Mouse (Mus musculus) stomach, embryonic 14.5 days (tissue): ENCODE results near the gene Lhpp. TPM values are rescaled to one million over a fixed set of nuclear protein-coding genes. Genes with fewer than 3 reads are reported as not detected.

Experiments
- ATAC-seq: fragments of 200-750 bp; cut with Nextera tagmentation; 2 replicates; pipeline ENCODE4 v1.8.0; 2017; ENCODE audit warnings: low read depth, moderate TSS enrichment; ENCODE audit not compliant: insufficient number of reproducible peaks, insufficient read depth, low FRiP score
- H3K27ac ChIP-seq: fragments of 300-500 bp; sonication (generic); 2 replicates; pipeline ENCODE4 v1.5.1; 2014; ENCODE audit warnings: mild to moderate bottlenecking, low read length, moderate library complexity, mixed read lengths
- H3K27me3 ChIP-seq: fragments of 300-500 bp; sonication (generic); 2 replicates; pipeline ENCODE4 v1.6.1; 2014; ENCODE audit warnings: low read length, control low read depth, mixed read lengths; ENCODE audit not compliant: control insufficient read depth, insufficient read depth
- H3K36me3 ChIP-seq: fragments of 300-500 bp; sonication (generic); 2 replicates; pipeline ENCODE4 v1.6.1; 2014; ENCODE audit warnings: mild to moderate bottlenecking, control low read depth, low read length, moderate library complexity, mixed read lengths; ENCODE audit not compliant: control insufficient read depth, insufficient read depth
- H3K4me1 ChIP-seq: fragments of 300-500 bp; sonication (generic); 2 replicates; pipeline ENCODE4 v1.6.1; 2014; ENCODE audit warnings: low read length, control low read depth, mixed read lengths; ENCODE audit not compliant: control insufficient read depth, insufficient read depth
- H3K4me2 ChIP-seq: fragments of 300-500 bp; sonication (generic); replicated peaks from 2 replicates; pipeline ENCODE4 v1.6.1; 2014; ENCODE audit warnings: low read depth, low read length, control low read depth
- H3K4me3 ChIP-seq: fragments of 300-500 bp; sonication (generic); 2 replicates; pipeline ENCODE4 v1.5.1; 2014; ENCODE audit warnings: low read depth, low read length, control low read depth
- H3K9ac ChIP-seq: fragments of 300-500 bp; sonication (generic); replicated peaks from 2 replicates; pipeline ENCODE4 v1.6.1; 2014; ENCODE audit warnings: low read depth, mild to moderate bottlenecking, control low read depth, low read length, moderate library complexity, mixed read lengths
- H3K9me3 ChIP-seq: fragments of 300-500 bp; sonication (generic); 2 replicates; pipeline ENCODE4 v1.6.1; 2016; ENCODE audit warnings: low read depth, low read length, control low read depth; ENCODE audit not compliant: control insufficient read depth
- WGBS: fragments of 180-500 bp; shearing (Covaris S2); extraction: QIAGEN DNeasy Blood & Tissue Kit; methylation state at CpG from one replicate; pipeline ENCODE4 v1.1.7; 2014; 5-methylcytosine and 5-hydroxymethylcytosine counted together
- polyA plus RNA-seq: library from polyadenylated mRNA; unstranded; fragments of >200 nt; fragmentation: Nextera tagmentation; extraction: Ambion mirVana; gene quantifications from 2 replicates; pipeline ENCODE4 v1.2.1, GENCODE M21; 2014

Lhpp gene
- polyA plus RNA-seq, 1 experiment from 2014 or later, result 19.2 TPM

GRCm38 (mm10) chr7:132735145-132735544 lies 124.7 kb downstream of the Lhpp start:
- no peaks in the 10 kb centered on the region for H3K9me3 ChIP-seq
- H3K27ac ChIP-seq, result no peak overlapping the region
- no peak overlapping the region for H3K9ac ChIP-seq
- H3K27me3 ChIP-seq, result no peaks in the 10 kb centered on the region
- 47% methylated on average over 3 of the region's 5 CpGs for WGBS
- peaks cover 6% of the 10 kb centered on the region; the same call in 1 of the 2 replicates for H3K4me1 ChIP-seq
- no peak overlapping the region for H3K4me3 ChIP-seq
- peak; percentile 70; the same call in 1 of the 2 replicates for ATAC-seq
- H3K4me2 ChIP-seq, result no peak overlapping the region
- H3K36me3 ChIP-seq, result no peaks in the 10 kb centered on the region

- Histone ChIP-seq H3K27me3 (no peaks in the 10 kb centered on the region), H3K36me3 (no peaks in the 10 kb centered on the region), H3K27ac (peak overlapping the region; percentile 40; the same call in 1 of the 2 replicates), H3K9ac (no peak overlapping the region), H3K4me3 (no peak overlapping the region), H3K4me2 (no peak overlapping the region), H3K9me3 (no peaks in the 10 kb centered on the region), H3K4me1 (peaks cover 6% of the 10 kb centered on the region; the same call in 1 of the 2 replicates)
- 57% methylated on average over 17 of the region's 17 CpGs for WGBS
- ATAC-seq, result no peak; the same call in 1 of the 2 replicates
Measured at GRCm38 (mm10) chr7:132736099-132736862, 125.8 kb downstream of the Lhpp start.

GRCm38 (mm10) chr7:132738844-132739243 lies 128.4 kb downstream of the Lhpp start:
- no peak overlapping the region for H3K9ac ChIP-seq
- no peak for ATAC-seq
- peaks cover 6% of the 10 kb centered on the region; the same call in 1 of the 2 replicates for H3K4me1 ChIP-seq

GRCm38 (mm10) chr7:132739829-132740228 lies 129.4 kb downstream of the Lhpp start:
- H3K9me3 ChIP-seq, result no peaks in the 10 kb centered on the region
- ATAC-seq, result no peak
- 79% methylated on average over 6 of the region's 6 CpGs for WGBS
- no peak overlapping the region for H3K4me2 ChIP-seq
- H3K36me3 ChIP-seq, result no peaks in the 10 kb centered on the region
- H3K9ac ChIP-seq, result no peak overlapping the region
- peaks cover 6% of the 10 kb centered on the region; the same call in 1 of the 2 replicates for H3K4me1 ChIP-seq
- no peaks in the 10 kb centered on the region for H3K27me3 ChIP-seq
- no peak overlapping the region for H3K4me3 ChIP-seq
- no peak overlapping the region for H3K27ac ChIP-seq

More at GRCm38 (mm10) chr7:132738844-132739243, 128.4 kb downstream of the Lhpp start:
- 92% methylated on average over 6 of the region's 6 CpGs for WGBS
- Histone ChIP-seq H3K4me2 (no peak overlapping the region), H3K27me3 (no peaks in the 10 kb centered on the region), H3K27ac (no peak overlapping the region), H3K4me3 (no peak overlapping the region), H3K9me3 (no peaks in the 10 kb centered on the region), H3K36me3 (no peaks in the 10 kb centered on the region)

GRCm38 (mm10) chr7:132742912-132743311 lies 132.5 kb downstream of the Lhpp start:
- no peak overlapping the region for H3K4me3 ChIP-seq
- whole genome bisulfite sequencing, result 88% methylated on average over 5 of the region's 5 CpGs
- H3K27ac ChIP-seq, result no peak overlapping the region
- H3K9me3 ChIP-seq, result no peaks in the 10 kb centered on the region
- no peaks in the 10 kb centered on the region for H3K4me1 ChIP-seq
- no peaks in the 10 kb centered on the region for H3K36me3 ChIP-seq
- H3K9ac ChIP-seq, result no peak overlapping the region
- ATAC-seq, result no peak
- H3K4me2 ChIP-seq, result no peak overlapping the region
- no peaks in the 10 kb centered on the region for H3K27me3 ChIP-seq

GRCm38 (mm10) chr7:132747096-132747495 lies 136.7 kb downstream of the Lhpp start:
- no peaks in the 10 kb centered on the region; the same call in 1 of the 2 replicates for H3K36me3 ChIP-seq
- H3K4me2 ChIP-seq, result no peak overlapping the region
- H3K9ac ChIP-seq, result no peak overlapping the region
- H3K9me3 ChIP-seq, result no peaks in the 10 kb centered on the region
- no peaks in the 10 kb centered on the region for H3K4me1 ChIP-seq
- H3K4me3 ChIP-seq, result no peak overlapping the region
- WGBS, result 64% methylated on average over 6 of the region's 6 CpGs
- no peak overlapping the region for H3K27ac ChIP-seq
- H3K27me3 ChIP-seq, result no peaks in the 10 kb centered on the region
- no peak for ATAC-seq

- no peak; the same call in 1 of the 2 replicates for ATAC-seq
- Histone ChIP-seq H3K27ac (no peak overlapping the region), H3K36me3 (no peaks in the 10 kb centered on the region; the same call in 1 of the 2 replicates), H3K27me3 (no peaks in the 10 kb centered on the region), H3K4me2 (no peak overlapping the region), H3K9me3 (no peaks in the 10 kb centered on the region), H3K4me3 (no peak overlapping the region), H3K9ac (no peak overlapping the region), H3K4me1 (no peaks in the 10 kb centered on the region)
- WGBS, result 63% methylated on average over 3 of the region's 3 CpGs
Measured at GRCm38 (mm10) chr7:132748076-132748769, 137.8 kb downstream of the Lhpp start.

- Histone ChIP-seq H3K36me3 (no peaks in the 10 kb centered on the region; the same call in 1 of the 2 replicates), H3K4me1 (peaks cover 7% of the 10 kb centered on the region; the same call in 1 of the 2 replicates), H3K9ac (no peak overlapping the region), H3K27ac (no peak overlapping the region), H3K27me3 (no peaks in the 10 kb centered on the region), H3K4me2 (no peak overlapping the region), H3K9me3 (no peaks in the 10 kb centered on the region), H3K4me3 (no peak overlapping the region)
- WGBS, result 87% methylated on average over 11 of the region's 11 CpGs
- no peak for ATAC-seq
Measured at GRCm38 (mm10) chr7:132749504-132749903, 139.1 kb downstream of the Lhpp start.
